Mouse (Mus musculus): ENCODE measurements around the gene Gm20388. TPM values are rescaled to one million over a fixed set of nuclear protein-coding genes. Genes with fewer than 3 reads are reported as not detected.

Gm20388 gene
- polyA plus RNA-seq, 1 experiment = 49.7 TPM

DNA sequence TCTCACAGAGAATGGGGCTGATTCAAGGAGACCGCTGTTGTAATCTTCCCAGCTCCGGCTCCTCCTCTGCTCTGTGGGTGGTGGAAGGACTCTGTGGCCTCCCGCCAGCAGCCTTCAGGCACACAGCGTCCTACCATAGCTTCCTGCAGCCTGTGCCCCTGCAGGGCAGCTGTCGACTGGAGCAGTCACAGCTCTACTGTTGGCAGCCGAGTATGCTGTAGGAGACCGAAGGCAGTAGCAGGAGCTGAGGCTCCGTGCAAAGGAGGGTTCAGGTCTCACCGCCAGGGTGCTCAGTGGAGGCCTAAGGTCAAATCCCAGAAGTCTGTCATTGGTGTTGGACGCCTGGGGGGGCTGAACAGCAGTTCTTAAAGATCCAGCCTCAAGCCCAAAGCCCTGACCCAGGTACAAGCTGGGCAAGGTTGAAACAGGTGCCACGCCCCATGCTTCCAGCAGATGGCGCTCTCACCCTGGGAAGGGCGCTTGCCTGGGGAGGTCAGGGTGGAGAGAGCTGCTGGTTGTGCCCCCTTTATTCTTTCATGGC, 390.0 kb downstream of the Gm20388 start:
- Histone ChIP-seq H3K4me3 (ENCODE audit: insufficient read depth, low read depth, low read length) (no peak overlapping the region), H3K27me3 (replicated peaks; ENCODE audit: control insufficient read depth, insufficient read depth, low read length) (no peaks in the 10 kb centered on the region), H3K36me3 (ENCODE audit: control insufficient read depth, insufficient read depth, low read length) (no peaks in the 10 kb centered on the region), H3K27ac (ENCODE audit: insufficient read depth, low read depth, low read length) (no peak overlapping the region), H3K4me1 (ENCODE audit: control insufficient read depth, insufficient read depth, low read length) (no peaks in the 10 kb centered on the region)
- DNase-seq = peak; percentile 52
- WGBS = 14% methylated on average over 13 of the region's 13 CpGs
- peak; percentile 86 for TF ChIP-seq CTCF (conservative IDR thresholded peaks at IDR 0.05; ENCODE audit: insufficient read depth, insufficient read length, low read depth, low read length)
- TF ChIP-seq POLR2A (IDR thresholded peaks at IDR 0.05; ENCODE audit: low read depth, low read length) = no peak

DNA sequence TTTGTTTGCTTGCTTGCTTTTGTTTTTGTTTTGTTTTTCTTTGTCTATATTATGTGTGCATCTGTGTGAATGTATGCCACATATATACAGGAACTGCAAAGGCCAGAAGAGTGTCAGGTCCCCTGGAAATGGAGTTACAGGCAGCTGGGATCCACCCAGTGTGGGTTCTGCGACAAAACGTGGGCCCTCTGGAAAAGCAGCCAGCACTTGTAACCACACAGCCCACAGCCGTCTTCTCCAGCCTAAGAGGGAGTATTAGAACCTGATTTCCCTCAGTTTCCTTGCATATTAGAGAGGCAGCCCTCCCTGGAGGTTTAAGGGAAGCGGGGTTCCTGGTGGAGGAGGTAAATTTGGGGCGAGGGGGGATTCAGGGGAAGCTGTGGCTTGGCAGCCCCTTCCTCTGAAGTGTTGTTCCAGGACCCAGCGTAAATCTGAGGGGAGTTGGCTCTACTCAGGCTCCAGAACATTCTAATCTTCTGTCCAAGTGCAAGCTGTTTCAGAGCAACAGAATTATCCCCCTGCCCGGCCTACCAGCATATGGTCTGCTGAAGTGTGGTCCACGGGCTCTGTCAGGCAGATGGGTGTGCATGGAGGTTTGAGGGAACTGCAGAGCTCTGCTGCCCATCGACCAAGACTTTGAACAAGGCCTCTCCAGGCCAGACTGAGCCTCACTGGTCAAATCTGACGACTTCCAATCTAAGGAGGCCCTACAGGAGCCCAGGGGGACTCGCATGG, 392.5 kb downstream of the Gm20388 start:
- DNase-seq = no peak
- 87% methylated on average over 11 of the region's 11 CpGs for WGBS
- no peaks in the 10 kb centered on the region for H3K36me3 ChIP-seq (ENCODE audit: control insufficient read depth, insufficient read depth, low read length)
- no peaks in the 10 kb centered on the region for H3K27me3 ChIP-seq (replicated peaks; ENCODE audit: control insufficient read depth, insufficient read depth, low read length)
- TF ChIP-seq CTCF (conservative IDR thresholded peaks at IDR 0.05; ENCODE audit: insufficient read depth, insufficient read length, low read depth, low read length) (no peak), POLR2A (IDR thresholded peaks at IDR 0.05; ENCODE audit: low read depth, low read length) (no peak)
- no peaks in the 10 kb centered on the region for H3K4me1 ChIP-seq (ENCODE audit: control insufficient read depth, insufficient read depth, low read length)
- H3K27ac ChIP-seq (ENCODE audit: insufficient read depth, low read depth, low read length) = no peak overlapping the region
- no peak overlapping the region for H3K4me3 ChIP-seq (ENCODE audit: insufficient read depth, low read depth, low read length)

- 84% methylated on average over 9 of the region's 9 CpGs for WGBS
- Histone ChIP-seq H3K27me3 (replicated peaks; ENCODE audit: control insufficient read depth, insufficient read depth, low read length) (no peaks in the 10 kb centered on the region), H3K4me1 (ENCODE audit: control insufficient read depth, insufficient read depth, low read length) (no peaks in the 10 kb centered on the region), H3K36me3 (ENCODE audit: control insufficient read depth, insufficient read depth, low read length) (no peaks in the 10 kb centered on the region), H3K27ac (ENCODE audit: insufficient read depth, low read depth, low read length) (no peak overlapping the region), H3K4me3 (ENCODE audit: insufficient read depth, low read depth, low read length) (no peak overlapping the region)
- no peak for DNase-seq
- TF ChIP-seq CTCF (conservative IDR thresholded peaks at IDR 0.05; ENCODE audit: insufficient read depth, insufficient read length, low read depth, low read length) = no peak
- TF ChIP-seq POLR2A (IDR thresholded peaks at IDR 0.05; ENCODE audit: low read depth, low read length) = no peak
Measured at GRCm38 (mm10) chr8:120304097-120304496, 393.5 kb downstream of the Gm20388 start.

DNA sequence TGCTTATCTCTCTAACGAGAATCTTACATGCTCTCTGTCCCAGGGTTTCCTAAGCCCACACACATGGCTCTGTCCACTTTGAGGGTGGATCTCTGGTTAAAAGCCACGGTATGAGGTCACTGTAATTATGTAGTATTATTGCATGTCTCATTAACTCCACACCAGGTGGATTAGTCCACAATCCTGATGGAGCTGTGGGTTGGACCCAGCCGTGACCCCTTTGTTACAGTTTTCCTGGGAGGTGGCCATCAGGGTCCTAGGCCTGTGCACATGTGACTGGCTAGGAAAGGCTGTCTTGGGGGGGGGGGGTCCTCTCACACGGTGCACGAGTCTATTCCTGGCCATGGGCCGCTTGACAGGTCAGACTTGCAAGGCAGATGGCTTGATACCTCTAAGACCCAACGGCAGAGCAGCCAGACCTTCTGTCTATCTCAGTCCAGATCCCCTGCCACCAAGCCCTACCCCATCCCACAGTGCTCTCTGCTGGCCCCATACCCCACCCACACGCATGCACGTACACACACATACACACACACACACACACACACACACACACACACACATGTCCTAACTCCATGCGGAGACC, 395.3 kb downstream of the Gm20388 start:
- no peaks in the 10 kb centered on the region for H3K36me3 ChIP-seq (ENCODE audit: control insufficient read depth, insufficient read depth, low read length)
- H3K4me3 ChIP-seq (ENCODE audit: insufficient read depth, low read depth, low read length) = no peak overlapping the region
- no peak overlapping the region for H3K27ac ChIP-seq (ENCODE audit: insufficient read depth, low read depth, low read length)
- WGBS = 87% methylated on average over 10 of the region's 10 CpGs
- no peaks in the 10 kb centered on the region for H3K27me3 ChIP-seq (replicated peaks; ENCODE audit: control insufficient read depth, insufficient read depth, low read length)
- DNase-seq = no peak
- no peaks in the 10 kb centered on the region for H3K4me1 ChIP-seq (ENCODE audit: control insufficient read depth, insufficient read depth, low read length)
- TF ChIP-seq POLR2A (IDR thresholded peaks at IDR 0.05; ENCODE audit: low read depth, low read length) = no peak
- no peak for TF ChIP-seq CTCF (conservative IDR thresholded peaks at IDR 0.05; ENCODE audit: insufficient read depth, insufficient read length, low read depth, low read length)

DNA sequence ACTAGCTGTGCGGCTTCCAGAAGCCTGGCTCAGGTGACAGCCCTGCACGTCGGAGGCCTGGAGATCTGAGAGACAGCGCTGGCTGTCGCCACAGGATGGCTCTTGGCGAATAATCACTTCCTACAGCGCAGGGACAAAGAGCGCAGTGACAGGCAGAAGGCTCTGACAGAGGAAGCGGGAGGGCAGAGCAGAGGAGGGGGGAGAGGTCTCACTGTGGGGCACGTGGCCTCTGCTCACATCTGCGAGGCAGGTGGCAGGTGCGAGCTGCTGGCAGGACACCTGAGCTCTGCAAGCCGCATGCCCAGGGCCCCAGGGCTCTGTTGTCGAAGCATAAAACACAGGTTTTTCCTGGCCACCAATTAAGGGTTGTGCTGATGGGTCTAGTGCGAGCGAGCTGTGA, 396.5 kb downstream of the Gm20388 start:
- Histone ChIP-seq H3K4me3 (ENCODE audit: insufficient read depth, low read depth, low read length) (no peak overlapping the region), H3K36me3 (ENCODE audit: control insufficient read depth, insufficient read depth, low read length) (no peaks in the 10 kb centered on the region), H3K27ac (ENCODE audit: insufficient read depth, low read depth, low read length) (no peak overlapping the region), H3K4me1 (ENCODE audit: control insufficient read depth, insufficient read depth, low read length) (no peaks in the 10 kb centered on the region), H3K27me3 (replicated peaks; ENCODE audit: control insufficient read depth, insufficient read depth, low read length) (no peaks in the 10 kb centered on the region)
- TF ChIP-seq CTCF (conservative IDR thresholded peaks at IDR 0.05; ENCODE audit: insufficient read depth, insufficient read length, low read depth, low read length) (no peak), POLR2A (IDR thresholded peaks at IDR 0.05; ENCODE audit: low read depth, low read length) (no peak)
- DNase-seq = no peak
- WGBS = 29% methylated on average over 16 of the region's 16 CpGs

DNA sequence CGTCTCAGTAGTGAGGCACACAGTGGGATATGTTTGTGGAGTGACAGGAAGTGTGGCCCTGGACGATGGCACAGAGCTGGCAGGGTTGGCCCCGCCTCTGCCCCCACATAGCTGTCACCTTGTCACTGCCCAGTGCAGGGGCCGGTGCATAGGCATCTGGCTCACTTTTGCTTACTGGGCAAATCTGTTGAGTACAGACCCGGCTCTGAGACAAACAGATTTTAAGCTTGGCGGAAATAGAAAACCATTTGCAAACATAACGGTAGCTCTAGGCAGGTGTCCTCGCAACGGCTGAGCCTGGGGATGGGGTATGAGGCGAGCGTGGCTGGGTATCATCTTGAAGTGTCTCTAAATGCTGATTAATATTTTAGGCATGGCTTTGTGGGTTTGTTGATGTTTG, 396.9 kb downstream of the Gm20388 start:
- Histone ChIP-seq H3K27ac (ENCODE audit: insufficient read depth, low read depth, low read length) (no peak overlapping the region), H3K36me3 (ENCODE audit: control insufficient read depth, insufficient read depth, low read length) (no peaks in the 10 kb centered on the region), H3K27me3 (replicated peaks; ENCODE audit: control insufficient read depth, insufficient read depth, low read length) (no peaks in the 10 kb centered on the region), H3K4me1 (ENCODE audit: control insufficient read depth, insufficient read depth, low read length) (no peaks in the 10 kb centered on the region), H3K4me3 (ENCODE audit: insufficient read depth, low read depth, low read length) (no peak overlapping the region)
- DNase-seq = no peak
- WGBS = 64% methylated on average over 11 of the region's 11 CpGs
- no peak for TF ChIP-seq POLR2A (IDR thresholded peaks at IDR 0.05; ENCODE audit: low read depth, low read length)
- no peak for TF ChIP-seq CTCF (conservative IDR thresholded peaks at IDR 0.05; ENCODE audit: insufficient read depth, insufficient read length, low read depth, low read length)

DNA sequence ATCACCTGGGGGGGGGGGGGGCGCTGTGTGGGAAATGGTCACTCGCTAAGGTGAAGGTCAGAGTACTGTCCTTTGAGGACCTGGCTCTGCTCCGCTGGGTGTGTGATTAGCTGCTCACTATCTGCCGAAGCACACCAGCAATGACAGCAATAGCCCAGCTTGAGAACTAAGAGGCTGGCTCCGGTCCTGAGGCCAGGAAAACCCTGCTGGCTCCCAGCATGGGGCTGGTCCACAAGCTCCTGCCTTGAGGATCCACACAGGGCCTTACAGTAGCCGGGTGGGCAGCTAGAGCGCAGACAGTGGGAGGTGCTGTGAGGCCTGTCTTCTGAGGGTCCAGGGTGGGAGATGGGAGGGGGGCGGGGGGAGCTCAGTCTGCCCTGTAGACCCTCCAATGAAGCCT, 397.5 kb downstream of the Gm20388 start:
- no peak for DNase-seq
- WGBS = 66% methylated on average over 8 of the region's 8 CpGs
- no peaks in the 10 kb centered on the region for H3K36me3 ChIP-seq (ENCODE audit: control insufficient read depth, insufficient read depth, low read length)
- no peak for TF ChIP-seq POLR2A (IDR thresholded peaks at IDR 0.05; ENCODE audit: low read depth, low read length)
- no peak for TF ChIP-seq CTCF (conservative IDR thresholded peaks at IDR 0.05; ENCODE audit: insufficient read depth, insufficient read length, low read depth, low read length)
- no peak overlapping the region for H3K27ac ChIP-seq (ENCODE audit: insufficient read depth, low read depth, low read length)
- H3K4me3 ChIP-seq (ENCODE audit: insufficient read depth, low read depth, low read length) = no peak overlapping the region
- H3K27me3 ChIP-seq (replicated peaks; ENCODE audit: control insufficient read depth, insufficient read depth, low read length) = no peaks in the 10 kb centered on the region
- H3K4me1 ChIP-seq (ENCODE audit: control insufficient read depth, insufficient read depth, low read length) = no peaks in the 10 kb centered on the region

Measured in kidney, adult 2 months (tissue).